Comparison of ENCODE assay signal across 9 mouse cellular contexts in genomic region chr11:88690556-88691287, GRCm38 (mm10). TPM values are rescaled to one million over a fixed set of nuclear protein-coding genes. Genes with fewer than 3 reads are reported as not detected.
DNase-seq lines count a peak whose midpoint lies in the region; ATAC-seq and TF ChIP-seq lines count a peak whose summit lies in the region.
"Had no signal": no experiment of that assay in that cellular context is flagged by ENCODE, and none has a peak within 500 bp of the region (broad histone marks: within the 10 kb centered on the region; RNA-seq: fewer than 3 reads in every experiment).

No protein-coding gene starts in this region.

- no peak for TF ChIP-seq CTCF in ES-Bruce4 (IDR thresholded peaks at IDR 0.05; ENCODE audit: low read depth, low read length)

- peak overlapping the region; percentile 85 for H3K27ac ChIP-seq in hindbrain, embryonic 10.5 days
- H3K27ac ChIP-seq in hindbrain, embryonic 16.5 days (ENCODE audit: low read depth, low read length), result no peak overlapping the region; the same call in 1 of the 2 replicates
- H3K27ac ChIP-seq in ES-Bruce4 (ENCODE audit: insufficient read depth, low read length), result peak overlapping the region; percentile 99
- peak overlapping the region; percentile 63 for H3K27ac ChIP-seq in embryonic facial prominence, embryonic 12.5 days
- peak overlapping the region; percentile 70 for H3K27ac ChIP-seq in limb, embryonic 12.5 days

- H3K36me3 ChIP-seq in hindbrain, embryonic 10.5 days, result peaks cover 55% of the 10 kb centered on the region
- H3K36me3 ChIP-seq in hindbrain, embryonic 16.5 days (ENCODE audit: control insufficient read depth, insufficient read depth, low read length), result no peaks in the 10 kb centered on the region
- no peaks in the 10 kb centered on the region for H3K36me3 ChIP-seq in ES-Bruce4 (ENCODE audit: control insufficient read depth, insufficient read depth, low read length, poor library complexity, severe bottlenecking)
- peaks cover 29% of the 10 kb centered on the region for H3K36me3 ChIP-seq in embryonic facial prominence, embryonic 12.5 days
- H3K36me3 ChIP-seq in limb, embryonic 12.5 days, result peaks cover 29% of the 10 kb centered on the region; the same call in 1 of the 2 replicates

- no peak for ATAC-seq in hindbrain, embryonic 16.5 days
- no peak for ATAC-seq in embryonic facial prominence, embryonic 12.5 days (ENCODE audit: insufficient number of reproducible peaks, insufficient read depth, low FRiP score, low TSS enrichment)
- no peak for ATAC-seq in limb, embryonic 12.5 days (ENCODE audit: insufficient number of reproducible peaks, insufficient read depth, low FRiP score, low TSS enrichment, low read depth)
- no peak for ATAC-seq in granulocyte monocyte progenitor cell, adult 5-6 weeks (replicated peaks; ENCODE audit: poor library complexity, severe bottlenecking)

- 0 out of 2 replicates have a peak, but pooled peaks have one; percentile 13 for TF ChIP-seq EP300 in ES-Bruce4 (IDR thresholded peaks at IDR 0.05; ENCODE audit: insufficient read depth, low read depth, low read length)

- H3K9ac ChIP-seq in hindbrain, embryonic 16.5 days (ENCODE audit: low read depth, low read length), result no peak overlapping the region
- peak overlapping the region; percentile 47 for H3K9ac ChIP-seq in ES-Bruce4 (ENCODE audit: low read depth, poor library complexity, severe bottlenecking)
- H3K9ac ChIP-seq in embryonic facial prominence, embryonic 12.5 days, result no peak overlapping the region
- H3K9ac ChIP-seq in limb, embryonic 12.5 days (replicated peaks), result no peak overlapping the region

- no peak overlapping the region; the same call in 1 of the 2 replicates for H3K4me2 ChIP-seq in hindbrain, embryonic 16.5 days (ENCODE audit: low read length)
- H3K4me2 ChIP-seq in embryonic facial prominence, embryonic 12.5 days (replicated peaks), result 0 out of 2 replicates have a peak overlapping the region, but pooled peaks have one; percentile 5
- H3K4me2 ChIP-seq in limb, embryonic 12.5 days, result peak overlapping the region; percentile 34

- no peak for TF ChIP-seq POLR2A in ES-Bruce4 (IDR thresholded peaks at IDR 0.05; ENCODE audit: insufficient read depth, low read length)

- peaks cover 93% of the 10 kb centered on the region for H3K4me1 ChIP-seq in hindbrain, embryonic 10.5 days (replicated peaks)
- H3K4me1 ChIP-seq in hindbrain, embryonic 16.5 days (ENCODE audit: control insufficient read depth, insufficient read depth, low read depth, low read length), result peaks cover 61% of the 10 kb centered on the region
- H3K4me1 ChIP-seq in ES-Bruce4 (ENCODE audit: control insufficient read depth, insufficient read depth, low read length), result peaks cover 19% of the 10 kb centered on the region
- H3K4me1 ChIP-seq in embryonic facial prominence, embryonic 12.5 days, result peaks cover 71% of the 10 kb centered on the region
- peaks cover 92% of the 10 kb centered on the region for H3K4me1 ChIP-seq in limb, embryonic 12.5 days (replicated peaks)

- 19% methylated on average over 12 of the region's 12 CpGs for WGBS in hindbrain, embryonic 10.5 days
- 17% methylated on average over 12 of the region's 12 CpGs for WGBS in hindbrain, embryonic 16.5 days
- 10% methylated on average over 12 of the region's 12 CpGs for WGBS in embryonic facial prominence, embryonic 12.5 days
- 9% methylated on average over 12 of the region's 12 CpGs for WGBS in limb, embryonic 12.5 days

- H3K27me3 ChIP-seq in hindbrain, embryonic 10.5 days (ENCODE audit: insufficient read depth, poor library complexity, severe bottlenecking), result no peaks in the 10 kb centered on the region
- H3K27me3 ChIP-seq in hindbrain, embryonic 16.5 days (replicated peaks; ENCODE audit: control insufficient read depth, insufficient read depth, low read length), result no peaks in the 10 kb centered on the region
- H3K27me3 ChIP-seq in ES-Bruce4 (ENCODE audit: control insufficient read depth, insufficient read depth, low read length, poor library complexity, severe bottlenecking), result no peaks in the 10 kb centered on the region
- no peaks in the 10 kb centered on the region for H3K27me3 ChIP-seq in embryonic facial prominence, embryonic 12.5 days
- no peaks in the 10 kb centered on the region; the same call in 1 of the 2 replicates for H3K27me3 ChIP-seq in limb, embryonic 12.5 days

- peak; percentile 59 for DNase-seq in hindbrain, embryonic 10.5 days (ENCODE audit: low spot score)
- DNase-seq in spleen, postnatal 10 days (ENCODE audit: low spot score in 2 of 2), result no peak
- no peak for DNase-seq in frontal cortex, postnatal 14 days (ENCODE audit: low spot score in 2 of 2)
- DNase-seq: cerebellum, postnatal 14 days had no signal

- no peaks in the 10 kb centered on the region for H3K9me3 ChIP-seq in hindbrain, embryonic 10.5 days
- no peaks in the 10 kb centered on the region for H3K9me3 ChIP-seq in hindbrain, embryonic 16.5 days (ENCODE audit: control insufficient read depth, low read length)
- H3K9me3 ChIP-seq in ES-Bruce4 (replicated peaks; ENCODE audit: control insufficient read depth, insufficient read depth, low read length, poor library complexity, severe bottlenecking), result no peaks in the 10 kb centered on the region
- no peaks in the 10 kb centered on the region for H3K9me3 ChIP-seq in embryonic facial prominence, embryonic 12.5 days
- H3K9me3 ChIP-seq in limb, embryonic 12.5 days, result no peaks in the 10 kb centered on the region

- H3K4me3 ChIP-seq in hindbrain, embryonic 10.5 days, result peak overlapping the region; percentile 31
- H3K4me3 ChIP-seq in hindbrain, embryonic 16.5 days (ENCODE audit: low read length), result no peak overlapping the region
- no peak overlapping the region for H3K4me3 ChIP-seq in ES-Bruce4 (ENCODE audit: low read depth, low read length)
- no peak overlapping the region for H3K4me3 ChIP-seq in embryonic facial prominence, embryonic 12.5 days
- H3K4me3 ChIP-seq in limb, embryonic 12.5 days (replicated peaks), result no peak overlapping the region

RNA-seq across cellular contexts. Expression of gene Msi2, which starts 27.6 kb away (rescaled TPM):
- polyA plus RNA-seq in hindbrain, embryonic 10.5 days (2016; fragmentation: Nextera tagmentation; extraction: Ambion mirVana), result 27.3 and 29.9 TPM in 2 replicates
- polyA plus RNA-seq in hindbrain, embryonic 16.5 days (2015; fragmentation: Nextera tagmentation; extraction: Ambion mirVana), result 28.8 and 31.0 TPM in 2 replicates
- 110 and 111 TPM in 2 replicates for polyA plus RNA-seq in ES-Bruce4 (2011; ENCODE audit: insufficient read depth, insufficient read length, low read depth, missing spikeins)
- 22.0 and 25.8 TPM in 2 replicates for polyA plus RNA-seq in embryonic facial prominence, embryonic 12.5 days (2016; fragmentation: Nextera tagmentation; extraction: Ambion mirVana)
- 16.8 and 24.0 TPM in 2 replicates for polyA plus RNA-seq in limb, embryonic 12.5 days (2016; fragmentation: Nextera tagmentation; extraction: Ambion mirVana)
- total RNA-seq in granulocyte monocyte progenitor cell, adult 5-6 weeks (2014; fragmentation: Nextera tagmentation), result 35.2 and 39.6 TPM in 2 replicates
- total RNA-seq in granulocyte monocyte progenitor cell, adult 5-6 weeks (2017), result 33.6 and 34.7 TPM in 2 replicates
